Mouse (Mus musculus) heart, adult 2 months (tissue): ENCODE data around the gene Camk2d. TPM values are rescaled to one million over a fixed set of nuclear protein-coding genes. Genes with fewer than 3 reads are reported as not detected.

ENCODE experiments used
- DNase-seq, 2 experiments: peaks; one replicate each; pipeline ENCODE4 v3.0.0; 2021
- H3K27ac ChIP-seq: fragments of 200-600 bp; 2 replicates; pipeline ENCODE4 v1.8.1; 2022
- H3K27me3 ChIP-seq: fragments of 200-500 bp; 2 replicates; pipeline ENCODE4 v1.6.1; 2012; ENCODE audit warnings: mild to moderate bottlenecking, low read length, inconsistent platforms, mixed read lengths; ENCODE audit not compliant: control insufficient read depth, insufficient read depth
- H3K36me3 ChIP-seq: fragments of 200-500 bp; 2 replicates; pipeline ENCODE4 v1.6.1; 2012; ENCODE audit warnings: low read length, inconsistent platforms; ENCODE audit not compliant: control insufficient read depth, insufficient read depth
- H3K4me1 ChIP-seq: fragments of 200-500 bp; 2 replicates; pipeline ENCODE4 v1.6.1; 2011; ENCODE audit warnings: low read length; ENCODE audit not compliant: control insufficient read depth, insufficient read depth
- H3K4me3 ChIP-seq: fragments of 200-600 bp; 2 replicates; pipeline ENCODE4 v1.8.1; 2022
- H3K79me2 ChIP-seq: fragments of 200-500 bp; replicated peaks from 2 replicates; pipeline ENCODE4 v1.6.1; 2012; ENCODE audit warnings: mild to moderate bottlenecking, inconsistent platforms, low read length, moderate library complexity, mixed read lengths; ENCODE audit not compliant: control insufficient read depth, insufficient read depth
- H3K9ac ChIP-seq: fragments of 200-500 bp; 2 replicates; pipeline ENCODE4 v1.6.1; 2012; ENCODE audit warnings: low read depth, mild to moderate bottlenecking, control low read depth, inconsistent platforms, low read length, mixed read lengths
- CTCF ChIP-seq: fragments of 200-600 bp; IDR thresholded peaks from 2 replicates; pipeline ENCODE4 v1.8.1; 2022; ENCODE audit warnings: antibody characterized with exemption, mild to moderate bottlenecking, moderate library complexity
- EP300 ChIP-seq: fragments of 200-500 bp; IDR thresholded peaks from 2 replicates; pipeline ENCODE4 v1.6.1; 2011; ENCODE audit warnings: low read depth, low read length, control low read depth; ENCODE audit not compliant: insufficient read depth
- POLR2A ChIP-seq: fragments of 200-500 bp; IDR thresholded peaks from 2 replicates; pipeline ENCODE4 v1.6.1; 2011; ENCODE audit warnings: mild to moderate bottlenecking, low read depth, low read length, control low read depth; ENCODE audit not compliant: insufficient read depth
- WGBS: fragments of 180-500 bp; shearing (Covaris S2); methylation state at CpG from one replicate; pipeline ENCODE4 v1.1.7; 2018; 5-methylcytosine and 5-hydroxymethylcytosine counted together
- intact Hi-C: fragments of 180-260 bp; cut with DNase I; formaldehyde crosslinking; loops from one replicate; pipeline ENCODE4 v1.15.1; 2025
- polyA plus RNA-seq: library from polyadenylated mRNA; depleted of rRNA; stranded (reverse); fragments of >200 nt; gene quantifications from 2 replicates; pipeline ENCODE4 v1.2.3, GENCODE M21; 2012
- total RNA-seq, 2 experiments: library from RNA; stranded (reverse); gene quantifications; 2 replicates each; pipeline ENCODE4 v1.2.3; 2021

Gene Camk2d
- total and polyA plus RNA-seq, 3 experiments = 131 to 135 (median 133) TPM

- Histone ChIP-seq H3K4me3 (no peak overlapping the region), H3K36me3 (peaks cover 27% of the 10 kb centered on the region), H3K79me2 (peaks cover 5% of the 10 kb centered on the region), H3K27ac (peak overlapping the region; percentile 90), H3K9ac (peak overlapping the region; percentile 58; the same call in 1 of the 2 replicates), H3K4me1 (peaks cover 17% of the 10 kb centered on the region), H3K27me3 (no peaks in the 10 kb centered on the region)
- intact Hi-C loops = loop anchor here (1.0 kb wide), 1 partner anchor 98 kb away; no protein-coding TSS in a partner anchor
- TF ChIP-seq POLR2A (0 out of 2 replicates have a peak, but pooled peaks have one; percentile 2), CTCF (no peak), EP300 (peak; percentile 65; the same call in 1 of the 2 replicates)
- peak; percentile 72 to 83 for DNase-seq
- WGBS = 4% methylated on average over 12 of the region's 12 CpGs
Measured at GRCm38 (mm10) chr3:126695456-126696293, 99.6 kb downstream of the Camk2d start.

- Histone ChIP-seq H3K4me3 (no peak overlapping the region), H3K36me3 (peaks cover 27% of the 10 kb centered on the region), H3K27me3 (no peaks in the 10 kb centered on the region), H3K27ac (0 out of 2 replicates have a peak overlapping the region, but pooled peaks have one; percentile 2), H3K9ac (no peak overlapping the region), H3K79me2 (peaks cover 5% of the 10 kb centered on the region), H3K4me1 (peaks cover 15% of the 10 kb centered on the region)
- intact Hi-C loops = no loop called here
- TF ChIP-seq POLR2A (no peak), CTCF (no peak), EP300 (no peak)
- DNase-seq = peak in 1 of 2 experiments; percentile 34
- WGBS = 83% methylated on average over 6 of the region's 6 CpGs
Measured at GRCm38 (mm10) chr3:126696620-126697019, 100.5 kb downstream of the Camk2d start.

- H3K79me2 ChIP-seq = peaks cover 5% of the 10 kb centered on the region
- no peaks in the 10 kb centered on the region for H3K27me3 ChIP-seq
- no peak overlapping the region for H3K27ac ChIP-seq
- no peak overlapping the region for H3K4me3 ChIP-seq
- H3K36me3 ChIP-seq = peaks cover 10% of the 10 kb centered on the region
- peaks cover 6% of the 10 kb centered on the region for H3K4me1 ChIP-seq
- DNase-seq = no peak
- whole genome bisulfite sequencing = 70% methylated on average over 3 of the region's 3 CpGs
- no peak overlapping the region for H3K9ac ChIP-seq
- no peak for TF ChIP-seq EP300
- TF ChIP-seq CTCF = no peak
- no peak for TF ChIP-seq POLR2A
- intact Hi-C loops = no loop called here
Measured at GRCm38 (mm10) chr3:126699740-126700139, 103.6 kb downstream of the Camk2d start.

- no peak for TF ChIP-seq POLR2A
- TF ChIP-seq EP300 = no peak
- TF ChIP-seq CTCF = no peak
- Histone ChIP-seq H3K4me1 (peaks cover 1% of the 10 kb centered on the region; the same call in 1 of the 2 replicates), H3K36me3 (peaks cover 9% of the 10 kb centered on the region), H3K9ac (no peak overlapping the region), H3K79me2 (peaks cover 5% of the 10 kb centered on the region), H3K4me3 (no peak overlapping the region), H3K27ac (peak overlapping the region; percentile 13; the same call in 1 of the 2 replicates), H3K27me3 (no peaks in the 10 kb centered on the region)
- no peak for DNase-seq
- WGBS = 79% methylated on average over 6 of the region's 6 CpGs
- intact Hi-C loops = no loop called here
Measured at GRCm38 (mm10) chr3:126701067-126701466, 105.0 kb downstream of the Camk2d start.

- no peak overlapping the region for H3K4me3 ChIP-seq
- WGBS = 55% methylated on average over 6 of the region's 6 CpGs
- TF ChIP-seq EP300 (no peak), CTCF (no peak), POLR2A (no peak)
Measured at GRCm38 (mm10) chr3:126701586-126701985, 105.5 kb downstream of the Camk2d start.

GRCm38 (mm10) chr3:126705490-126705889 lies 109.4 kb downstream of the Camk2d start:
- TF ChIP-seq CTCF (no peak), EP300 (no peak), POLR2A (no peak)
- intact Hi-C loops = no loop called here
- Histone ChIP-seq H3K9ac (no peak overlapping the region), H3K79me2 (peaks cover 4% of the 10 kb centered on the region), H3K27me3 (no peaks in the 10 kb centered on the region), H3K36me3 (peaks cover 5% of the 10 kb centered on the region), H3K27ac (no peak overlapping the region), H3K4me3 (no peak overlapping the region), H3K4me1 (no peaks in the 10 kb centered on the region)
- no peak for DNase-seq
- WGBS = 67% methylated on average over 1 of the region's 1 CpGs

More at GRCm38 (mm10) chr3:126701586-126701985, 105.5 kb downstream of the Camk2d start:
- intact Hi-C loops = no loop called here
- H3K27me3 ChIP-seq = no peaks in the 10 kb centered on the region
- no peak for DNase-seq
- H3K9ac ChIP-seq = no peak overlapping the region
- H3K4me1 ChIP-seq = peaks cover 1% of the 10 kb centered on the region; the same call in 1 of the 2 replicates
- peaks cover 5% of the 10 kb centered on the region for H3K79me2 ChIP-seq
- H3K27ac ChIP-seq = no peak overlapping the region
- H3K36me3 ChIP-seq = peaks cover 9% of the 10 kb centered on the region
